Mouse (Mus musculus) retina, postnatal 1 day (tissue): ENCODE data around the gene Tmem26.
A peak's percentile ranks its signal among the peaks of the same experiment; 100 is the strongest.

ENCODE experiments used
- DNase-seq: peaks from one replicate; pipeline ENCODE4 v3.0.0-alpha.2; 2012

Gene Tmem26

DNA sequence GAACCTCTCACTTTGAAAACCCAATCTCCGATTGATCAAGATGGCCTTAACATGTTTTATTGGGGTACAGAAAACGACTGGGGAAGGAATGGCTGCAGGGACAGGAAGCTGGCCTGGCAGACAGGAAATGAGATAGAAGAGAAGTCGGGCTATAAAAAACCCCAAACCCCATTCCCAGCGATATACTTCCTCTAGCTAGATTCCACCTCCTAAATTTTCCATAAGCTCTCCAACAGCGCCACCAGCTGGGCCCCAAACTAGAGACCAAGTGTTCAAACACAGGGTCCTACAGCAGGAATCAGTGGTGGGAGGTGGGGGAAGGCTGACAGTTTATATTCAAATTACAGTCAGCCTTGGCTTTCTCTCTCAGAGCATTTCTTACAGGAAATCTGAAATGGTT lies 35.8 kb downstream of the Tmem26 start:
- peak; percentile 11 for DNase-seq

- DNase-seq, result peak; percentile 6
These were observed 36.3 kb downstream of the Tmem26 start for GRCm38 (mm10) chr10:68759789-68760188.

GRCm38 (mm10) chr10:68781067-68781868 lies 57.8 kb downstream of the Tmem26 start:
- DNase-seq, result no peak

- DNase-seq, result no peak
These were observed 59.3 kb downstream of the Tmem26 start for GRCm38 (mm10) chr10:68782724-68783123.

DNA sequence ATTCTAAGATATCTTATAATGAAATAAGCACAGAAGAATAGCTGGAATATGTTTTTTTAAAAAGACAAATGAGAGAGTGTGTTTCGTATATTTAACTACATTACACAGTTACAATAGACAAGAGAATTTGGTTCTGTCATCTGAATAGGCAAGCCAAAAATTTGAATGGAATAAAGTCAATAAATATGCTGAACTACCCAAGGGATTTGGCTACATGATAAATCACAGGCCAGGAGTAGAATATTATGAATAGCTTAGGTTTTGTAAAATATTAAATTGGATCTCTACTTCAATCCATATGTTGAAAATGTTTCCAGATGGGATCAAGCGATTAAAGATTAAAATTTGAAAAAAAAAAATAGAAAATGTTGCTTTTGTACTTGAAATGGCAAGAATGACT lies 60.4 kb downstream of the Tmem26 start:
- no peak for DNase-seq

- DNase-seq, result no peak
These were observed 61.0 kb downstream of the Tmem26 start for GRCm38 (mm10) chr10:68784463-68784862.

- DNase-seq, result peak; percentile 60
These were observed 72.0 kb downstream of the Tmem26 start for GRCm38 (mm10) chr10:68795466-68795865.

DNA sequence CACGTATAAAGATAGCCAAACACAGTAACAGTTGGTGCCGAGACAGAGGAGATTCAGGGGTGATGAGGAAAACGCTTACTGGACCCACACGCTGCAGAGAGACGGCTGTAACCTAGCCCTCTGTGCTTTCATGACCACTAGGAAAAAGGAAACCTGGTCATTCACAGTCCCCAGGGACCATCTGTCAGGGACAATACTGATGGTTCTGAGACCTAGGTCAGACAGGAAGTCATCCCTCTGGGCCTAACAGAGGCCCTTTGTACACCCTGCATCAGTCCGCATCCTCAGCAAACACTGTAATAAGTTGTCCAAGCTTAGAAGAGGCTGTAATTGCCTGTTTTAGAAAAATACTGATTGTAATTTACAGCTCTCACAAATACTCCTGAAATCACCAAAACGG lies 76.4 kb downstream of the Tmem26 start:
- no peak for DNase-seq

- DNase-seq, result no peak
These were observed 76.9 kb downstream of the Tmem26 start for GRCm38 (mm10) chr10:68800339-68800738.

DNA sequence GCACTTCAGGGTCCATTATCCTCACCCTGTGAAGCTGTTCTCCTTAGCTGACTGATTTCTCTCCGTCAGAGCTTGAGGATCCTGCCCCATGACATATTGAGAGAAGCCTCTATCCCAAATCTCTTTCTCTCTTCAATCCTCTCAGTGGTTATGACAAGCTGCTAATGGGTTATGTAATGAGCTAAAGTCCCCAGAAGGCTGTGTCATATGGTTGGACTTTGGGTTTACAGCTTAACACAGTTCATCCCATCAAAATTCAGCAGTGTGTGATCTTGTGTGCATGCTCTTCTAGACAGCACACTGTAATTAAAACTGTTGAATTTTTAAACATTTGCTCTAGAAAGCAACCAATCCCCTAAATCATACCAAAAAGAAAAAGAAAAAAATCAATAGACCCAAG lies 82.9 kb downstream of the Tmem26 start:
- DNase-seq, result peak; percentile 71

GRCm38 (mm10) chr10:68810958-68811357 lies 87.5 kb downstream of the Tmem26 start:
- no peak for DNase-seq

GRCm38 (mm10) chr10:68812699-68813098 lies 89.3 kb downstream of the Tmem26 start:
- DNase-seq, result no peak

- DNase-seq, result no peak
These were observed 93.8 kb downstream of the Tmem26 start for GRCm38 (mm10) chr10:68817281-68817680.

DNA sequence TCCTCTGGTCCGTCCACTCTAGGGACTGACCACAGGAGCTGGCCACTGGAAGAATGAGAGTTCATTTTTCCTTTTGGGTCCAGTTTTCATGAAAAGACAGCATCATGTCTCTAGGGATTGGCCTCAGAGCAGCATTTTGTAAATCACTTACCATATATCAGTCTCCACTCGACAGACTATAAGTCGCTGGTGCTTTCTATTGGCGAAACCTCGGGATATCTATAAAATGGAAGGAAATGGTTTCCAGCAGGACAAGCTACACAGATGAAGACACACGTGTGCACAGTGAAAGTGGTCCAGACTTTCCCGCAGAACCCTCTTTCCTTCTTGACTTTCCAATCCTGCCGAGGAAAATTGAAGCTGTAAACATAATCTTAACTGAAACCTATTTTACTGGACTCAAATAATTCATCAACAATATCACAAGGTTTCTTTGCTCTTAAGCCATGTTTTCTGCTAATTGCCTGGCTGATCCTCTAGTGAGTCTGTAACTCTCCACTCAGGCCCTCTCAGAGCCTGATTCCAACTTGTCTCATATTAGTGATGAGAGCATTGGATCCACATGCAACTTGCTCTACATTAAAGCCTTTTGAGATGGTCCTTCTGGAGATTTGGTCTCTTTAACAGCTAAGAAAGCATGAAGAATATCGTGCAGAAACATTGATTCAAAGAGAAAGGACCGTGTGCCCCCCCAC lies 94.8 kb downstream of the Tmem26 start:
- no peak for DNase-seq

GRCm38 (mm10) chr10:68824519-68824918 lies 101.1 kb downstream of the Tmem26 start:
- DNase-seq, result no peak
